Mouse (Mus musculus) embryonic facial prominence, embryonic 10.5 days (tissue): ENCODE measurements around the gene Man2b2. TPM values are rescaled to one million over a fixed set of nuclear protein-coding genes. Genes with fewer than 3 reads are reported as not detected.

Experiments used
- DNase-seq: peaks from one replicate; pipeline ENCODE4 v3.0.0-alpha.2; 2017; ENCODE audit warnings: low spot score
- H3K27ac ChIP-seq: fragments of 300-500 bp; sonication (generic); replicated peaks from 2 replicates; pipeline ENCODE4 v1.5.1; 2016; ENCODE audit warnings: mild to moderate bottlenecking
- H3K27me3 ChIP-seq: fragments of 300-500 bp; sonication (generic); replicated peaks from 2 replicates; pipeline ENCODE4 v1.6.1; 2016; ENCODE audit warnings: low read depth, mild to moderate bottlenecking; ENCODE audit not compliant: poor library complexity, severe bottlenecking
- H3K36me3 ChIP-seq: fragments of 300-500 bp; sonication (generic); replicated peaks from 2 replicates; pipeline ENCODE4 v1.6.1; 2016; ENCODE audit warnings: mild to moderate bottlenecking, moderate library complexity
- H3K4me1 ChIP-seq: fragments of 300-500 bp; sonication (generic); 2 replicates; pipeline ENCODE4 v1.6.1; 2016
- H3K4me3 ChIP-seq: fragments of 300-500 bp; sonication (generic); 2 replicates; pipeline ENCODE4 v1.5.1; 2016; ENCODE audit warnings: mild to moderate bottlenecking, moderate library complexity
- H3K9me3 ChIP-seq: fragments of 300-500 bp; sonication (generic); 2 replicates; pipeline ENCODE4 v1.6.1; 2016; ENCODE audit warnings: mild to moderate bottlenecking
- WGBS: fragments of 180-500 bp; shearing (Covaris S2); methylation state at CpG from one replicate; pipeline ENCODE4 v1.1.7; 2016; 5-methylcytosine and 5-hydroxymethylcytosine counted together
- polyA plus RNA-seq: library from polyadenylated mRNA; unstranded; fragments of >200 nt; fragmentation: Nextera tagmentation; extraction: Ambion mirVana; gene quantifications from 2 replicates; pipeline ENCODE4 v1.2.1, GENCODE M21; 2016

Man2b2 gene
- polyA plus RNA-seq, 1 experiment from 2014 or later, result 9.6 TPM

GRCm38 (mm10) chr5:36786052-36786451, 44.4 kb downstream of the Man2b2 start:
- no peak for DNase-seq
- Histone ChIP-seq H3K36me3 (0 out of 2 replicates have a peak, but pooled peaks cover 6% of the 10 kb centered on the region), H3K4me3 (no peak overlapping the region), H3K9me3 (no peaks in the 10 kb centered on the region), H3K27ac (no peak overlapping the region), H3K4me1 (no peaks in the 10 kb centered on the region), H3K27me3 (no peaks in the 10 kb centered on the region)
- 96% methylated on average over 5 of the region's 5 CpGs for WGBS

GRCm38 (mm10) chr5:36779512-36779911, 50.9 kb downstream of the Man2b2 start:
- 89% methylated on average over 2 of the region's 2 CpGs for WGBS
- no peak for DNase-seq
- peaks cover 3% of the 10 kb centered on the region for H3K9me3 ChIP-seq
- no peak overlapping the region for H3K4me3 ChIP-seq
- no peaks in the 10 kb centered on the region for H3K36me3 ChIP-seq
- peaks cover 22% of the 10 kb centered on the region for H3K4me1 ChIP-seq
- no peak overlapping the region for H3K27ac ChIP-seq
- H3K27me3 ChIP-seq, result no peaks in the 10 kb centered on the region

GRCm38 (mm10) chr5:36778901-36779300, 51.6 kb downstream of the Man2b2 start:
- H3K36me3 ChIP-seq, result no peaks in the 10 kb centered on the region
- no peak overlapping the region for H3K4me3 ChIP-seq
- no peaks in the 10 kb centered on the region for H3K27me3 ChIP-seq
- DNase-seq, result no peak
- 91% methylated on average over 1 of the region's 2 CpGs for WGBS
- peaks cover 22% of the 10 kb centered on the region for H3K4me1 ChIP-seq
- H3K27ac ChIP-seq, result no peak overlapping the region
- peaks cover 3% of the 10 kb centered on the region for H3K9me3 ChIP-seq

- peaks cover 3% of the 10 kb centered on the region for H3K9me3 ChIP-seq
- H3K36me3 ChIP-seq, result no peaks in the 10 kb centered on the region
- WGBS, result 2% methylated on average over 2 of the region's 2 CpGs
- no peaks in the 10 kb centered on the region for H3K27me3 ChIP-seq
- DNase-seq, result no peak
- peaks cover 22% of the 10 kb centered on the region for H3K4me1 ChIP-seq
- 0 out of 2 replicates have a peak overlapping the region, but pooled peaks have one; percentile 66 for H3K27ac ChIP-seq
- no peak overlapping the region for H3K4me3 ChIP-seq
Measured at GRCm38 (mm10) chr5:36777186-36777585, 53.3 kb downstream of the Man2b2 start.

GRCm38 (mm10) chr5:36776021-36776575, 54.4 kb downstream of the Man2b2 start:
- Histone ChIP-seq H3K4me3 (no peak overlapping the region), H3K9me3 (peaks cover 3% of the 10 kb centered on the region), H3K36me3 (no peaks in the 10 kb centered on the region), H3K4me1 (peaks cover 22% of the 10 kb centered on the region), H3K27ac (peak overlapping the region; percentile 66), H3K27me3 (no peaks in the 10 kb centered on the region)
- DNase-seq, result peak; percentile 58
- WGBS, result 13% methylated on average over 9 of the region's 9 CpGs

- Histone ChIP-seq H3K27ac (0 out of 2 replicates have a peak overlapping the region, but pooled peaks have one; percentile 45), H3K4me1 (peaks cover 22% of the 10 kb centered on the region), H3K27me3 (no peaks in the 10 kb centered on the region), H3K9me3 (peaks cover 3% of the 10 kb centered on the region), H3K4me3 (no peak overlapping the region), H3K36me3 (no peaks in the 10 kb centered on the region)
- WGBS, result 87% methylated on average over 2 of the region's 2 CpGs
- no peak for DNase-seq
Measured at GRCm38 (mm10) chr5:36775317-36775716, 55.1 kb downstream of the Man2b2 start.

- 82% methylated on average over 5 of the region's 5 CpGs for WGBS
- no peak for DNase-seq
- Histone ChIP-seq H3K27ac (no peak overlapping the region), H3K36me3 (no peaks in the 10 kb centered on the region), H3K9me3 (no peaks in the 10 kb centered on the region), H3K4me1 (peaks cover 23% of the 10 kb centered on the region), H3K4me3 (no peak overlapping the region), H3K27me3 (no peaks in the 10 kb centered on the region)
Measured at GRCm38 (mm10) chr5:36772586-36772985, 57.9 kb downstream of the Man2b2 start.

- Histone ChIP-seq H3K9me3 (no peaks in the 10 kb centered on the region), H3K27ac (no peak overlapping the region), H3K4me1 (peaks cover 18% of the 10 kb centered on the region), H3K4me3 (no peak overlapping the region), H3K36me3 (no peaks in the 10 kb centered on the region), H3K27me3 (no peaks in the 10 kb centered on the region)
- DNase-seq, result no peak
- 76% methylated on average over 3 of the region's 3 CpGs for WGBS
Measured at GRCm38 (mm10) chr5:36769603-36770002, 60.9 kb downstream of the Man2b2 start.

GRCm38 (mm10) chr5:36766958-36767703, 63.3 kb downstream of the Man2b2 start:
- DNase-seq, result peak; percentile 56
- Histone ChIP-seq H3K27me3 (no peaks in the 10 kb centered on the region), H3K4me1 (peaks cover 38% of the 10 kb centered on the region), H3K27ac (peak overlapping the region; percentile 31; the same call in 1 of the 2 replicates), H3K9me3 (no peaks in the 10 kb centered on the region), H3K4me3 (no peak overlapping the region), H3K36me3 (no peaks in the 10 kb centered on the region)
- 35% methylated on average over 10 of the region's 10 CpGs for WGBS

GRCm38 (mm10) chr5:36759848-36760247, 70.6 kb downstream of the Man2b2 start:
- Histone ChIP-seq H3K9me3 (no peaks in the 10 kb centered on the region), H3K36me3 (no peaks in the 10 kb centered on the region), H3K4me1 (peaks cover 33% of the 10 kb centered on the region), H3K4me3 (no peak overlapping the region), H3K27ac (no peak overlapping the region), H3K27me3 (no peaks in the 10 kb centered on the region)
- no peak for DNase-seq
- 67% methylated on average over 4 of the region's 4 CpGs for WGBS

GRCm38 (mm10) chr5:36757033-36757432, 73.4 kb downstream of the Man2b2 start:
- WGBS, result 61% methylated on average over 5 of the region's 5 CpGs
- Histone ChIP-seq H3K9me3 (no peaks in the 10 kb centered on the region), H3K36me3 (no peaks in the 10 kb centered on the region), H3K27me3 (0 out of 2 replicates have a peak, but pooled peaks cover 2% of the 10 kb centered on the region), H3K4me3 (no peak overlapping the region), H3K27ac (no peak overlapping the region), H3K4me1 (peaks cover 12% of the 10 kb centered on the region)
- no peak for DNase-seq
